Mouse (Mus musculus) frontal cortex, postnatal 14 days (tissue): ENCODE results near the gene Tlr9.

ENCODE experiments used
- DNase-seq, 2 experiments: peaks; one replicate each; pipeline ENCODE4 v3.0.0; 2022; ENCODE audit warnings: low spot score in 2 of 2

The Tlr9 gene

DNA sequence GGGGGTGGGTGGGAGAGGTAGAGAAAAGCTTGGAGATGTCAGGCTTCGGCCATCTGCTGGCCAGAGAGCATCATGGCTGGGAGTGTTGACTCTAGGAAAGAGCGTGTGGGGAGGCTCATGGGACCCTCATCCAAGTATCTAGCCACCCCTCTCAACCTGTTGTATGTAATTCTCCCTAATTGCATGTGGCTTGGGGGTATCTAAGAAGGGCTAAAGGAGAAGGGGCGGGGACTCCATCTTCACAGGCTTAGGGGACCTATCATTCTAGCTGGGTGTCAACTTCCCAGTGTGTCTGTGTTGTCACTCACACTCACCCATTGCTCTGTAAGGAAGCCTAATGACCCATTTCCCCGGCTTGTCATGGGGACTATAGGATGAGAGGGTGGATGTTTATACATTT lies 9.4 kb downstream of the Tlr9 start:
- no peak for DNase-seq

DNA sequence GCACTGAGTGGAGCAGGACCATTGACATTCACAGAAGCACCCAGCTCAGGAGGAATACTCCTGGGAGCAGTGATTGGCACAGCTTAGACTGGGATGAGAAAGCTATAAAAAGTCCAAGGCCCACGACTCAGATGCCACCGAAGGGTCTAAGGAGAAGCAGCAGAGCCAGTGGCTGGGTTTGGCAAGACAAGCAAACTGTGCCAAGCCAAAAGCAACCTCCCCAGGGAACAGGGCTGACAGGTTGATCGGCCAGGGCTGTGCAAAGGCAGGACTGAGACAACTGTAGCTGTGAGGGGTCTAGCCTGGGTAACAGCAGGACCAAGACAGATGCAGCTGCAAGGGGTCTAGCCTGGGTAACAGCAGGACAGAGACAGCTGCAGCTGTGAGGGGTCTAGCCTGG lies 10.6 kb downstream of the Tlr9 start:
- no peak for DNase-seq

- no peak for DNase-seq
These were observed 11.6 kb downstream of the Tlr9 start for GRCm38 (mm10) chr9:106233953-106234352.

GRCm38 (mm10) chr9:106235194-106235830 lies 12.9 kb downstream of the Tlr9 start:
- DNase-seq = no peak

DNA sequence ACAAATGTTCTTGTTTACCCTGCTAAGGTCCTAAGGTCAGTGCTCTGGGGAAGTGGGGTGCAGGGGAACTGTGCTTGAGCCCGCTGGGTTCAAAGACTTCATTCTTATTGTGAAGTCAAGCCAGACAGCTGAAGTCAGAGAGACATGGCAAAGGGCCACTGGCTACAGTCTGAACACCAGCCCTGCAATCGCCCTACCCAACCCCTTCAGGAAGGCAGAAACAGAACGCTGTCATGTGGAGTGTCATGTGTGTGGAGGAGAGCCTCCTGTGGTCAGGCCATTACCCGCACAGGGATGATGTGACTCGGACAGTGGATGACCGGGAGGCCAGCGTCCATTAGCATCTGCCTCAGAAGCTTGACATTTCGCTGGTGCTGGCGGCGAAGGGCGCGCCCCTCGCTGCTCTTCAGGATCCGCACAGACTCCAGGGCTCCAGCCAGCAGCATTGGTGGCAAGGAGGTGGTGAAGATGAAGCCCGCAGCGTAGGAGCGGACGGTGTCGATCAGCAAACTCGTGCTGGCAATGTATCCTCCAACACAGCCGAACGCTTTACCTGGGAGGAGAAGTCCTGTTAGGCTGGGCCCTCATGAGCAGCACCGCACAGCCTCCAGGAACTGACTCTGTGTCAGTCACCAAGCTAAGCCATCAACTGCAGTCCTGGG lies 13.9 kb downstream of the Tlr9 start:
- DNase-seq = no peak

DNA sequence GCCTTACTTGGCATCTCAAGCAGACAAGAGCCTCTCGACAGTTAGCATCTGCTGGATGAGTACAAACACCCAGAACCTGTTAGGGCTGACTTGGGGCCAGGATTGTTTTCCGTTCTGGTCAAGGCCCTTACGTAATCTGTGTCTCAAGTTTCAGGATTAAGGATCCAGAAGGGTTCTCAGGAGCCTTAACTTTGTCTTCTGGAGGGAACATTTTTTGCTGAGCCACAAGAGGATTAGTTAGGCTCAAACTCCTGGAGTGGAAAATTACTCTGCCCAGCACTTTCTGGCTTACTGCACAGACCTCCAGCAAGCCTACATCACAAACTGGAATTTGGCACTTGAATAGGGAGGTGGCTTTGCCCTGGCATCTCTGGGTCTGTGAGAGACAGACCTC lies 14.4 kb downstream of the Tlr9 start:
- no peak for DNase-seq

GRCm38 (mm10) chr9:106237401-106237800 lies 15.0 kb downstream of the Tlr9 start:
- no peak for DNase-seq

DNA sequence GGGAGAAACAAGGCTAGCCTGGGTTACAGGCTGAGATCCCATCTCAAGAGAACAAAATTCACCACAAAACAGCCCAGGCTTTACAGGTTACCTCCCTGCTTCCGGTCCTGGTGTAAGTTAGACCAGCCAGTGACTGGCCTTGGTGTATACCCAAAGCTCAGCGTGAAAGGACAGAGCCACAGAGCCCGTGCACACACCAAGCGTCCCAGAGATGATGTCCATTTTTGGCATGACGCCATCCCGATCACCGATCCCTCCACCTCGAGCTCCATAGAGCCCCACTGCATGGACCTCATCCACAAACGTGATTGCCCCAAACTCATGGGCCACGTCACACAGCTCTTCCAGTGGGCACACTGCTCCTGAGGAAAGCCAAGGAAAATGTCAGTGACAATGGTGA lies 15.5 kb downstream of the Tlr9 start:
- no peak for DNase-seq

GRCm38 (mm10) chr9:106241541-106242164 lies 19.3 kb downstream of the Tlr9 start:
- no peak for DNase-seq

DNA sequence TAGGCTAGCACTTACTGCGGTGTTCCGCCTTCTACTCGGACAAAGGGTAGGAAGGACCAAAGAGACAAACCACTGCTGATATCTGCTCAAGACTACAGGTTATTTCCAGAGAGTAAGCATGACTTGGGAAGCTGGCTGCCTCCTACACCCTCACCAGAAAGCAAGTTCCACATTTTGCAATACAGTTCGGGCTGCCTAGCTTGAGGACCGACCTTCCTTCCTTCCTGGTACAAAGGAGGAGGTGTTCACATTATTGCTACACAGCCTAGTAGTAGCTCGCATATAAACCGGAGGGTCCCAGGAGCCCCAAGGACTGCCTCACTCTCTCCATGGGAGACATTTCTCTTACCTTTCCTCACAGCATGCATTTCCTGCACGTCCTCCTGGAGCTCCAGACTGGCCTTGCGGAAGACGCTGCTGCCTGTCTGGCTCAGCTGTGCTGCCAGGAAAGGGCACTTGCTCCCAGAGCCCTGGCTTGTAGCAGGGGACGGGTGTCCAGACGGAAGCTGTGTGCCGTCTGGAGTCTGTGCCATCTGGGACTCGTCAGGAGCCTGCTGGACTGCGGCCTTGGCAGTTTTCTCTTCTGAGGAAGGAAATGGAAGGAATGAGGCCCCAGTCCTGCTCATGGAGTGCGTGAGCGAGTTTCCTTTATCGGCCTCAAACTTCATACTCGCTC lies 20.6 kb downstream of the Tlr9 start:
- no peak for DNase-seq

DNA sequence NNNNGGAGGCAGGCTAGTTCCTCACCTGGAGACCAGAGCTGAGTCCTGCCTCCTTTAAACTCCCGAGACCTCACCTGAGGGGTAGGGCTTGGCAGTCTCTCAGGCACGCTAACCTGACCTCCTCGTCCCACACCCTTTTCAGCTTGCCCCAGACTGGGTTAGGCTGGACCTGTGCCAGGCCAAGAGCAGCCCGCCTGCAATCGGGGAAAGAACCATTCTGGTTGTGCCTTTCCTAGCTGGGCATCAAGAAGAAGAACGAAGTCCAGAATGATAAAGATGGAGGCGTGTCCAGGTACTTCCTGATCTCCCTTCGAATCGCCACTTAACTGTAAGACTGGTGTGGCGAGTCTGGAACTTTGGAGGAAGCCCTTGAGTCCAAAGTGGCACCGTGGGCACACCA lies 27.2 kb downstream of the Tlr9 start:
- DNase-seq = no peak

DNA sequence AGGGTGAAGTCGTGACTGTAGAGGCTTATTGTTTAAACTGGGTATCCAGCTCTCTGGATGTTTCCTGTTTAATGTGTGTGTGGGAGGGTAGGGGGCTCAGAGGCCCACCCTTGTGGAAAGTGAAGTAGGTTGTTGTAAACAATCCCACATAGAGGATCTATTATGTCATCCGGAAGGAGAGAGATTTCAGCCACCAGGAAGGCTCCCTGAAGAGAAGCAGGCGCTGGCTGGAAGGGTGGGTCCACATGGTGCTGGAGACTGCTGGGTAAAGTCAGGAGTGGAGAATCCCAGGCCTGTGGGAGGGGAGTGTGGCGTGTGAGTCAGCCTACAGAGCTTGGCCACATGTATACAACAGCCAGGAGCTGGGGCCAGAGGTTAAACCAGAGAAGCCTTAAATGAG lies 27.8 kb downstream of the Tlr9 start:
- no peak for DNase-seq

GRCm38 (mm10) chr9:106251066-106251465 lies 28.7 kb downstream of the Tlr9 start:
- no peak for DNase-seq

GRCm38 (mm10) chr9:106254001-106254400 lies 31.6 kb downstream of the Tlr9 start:
- no peak for DNase-seq

DNA sequence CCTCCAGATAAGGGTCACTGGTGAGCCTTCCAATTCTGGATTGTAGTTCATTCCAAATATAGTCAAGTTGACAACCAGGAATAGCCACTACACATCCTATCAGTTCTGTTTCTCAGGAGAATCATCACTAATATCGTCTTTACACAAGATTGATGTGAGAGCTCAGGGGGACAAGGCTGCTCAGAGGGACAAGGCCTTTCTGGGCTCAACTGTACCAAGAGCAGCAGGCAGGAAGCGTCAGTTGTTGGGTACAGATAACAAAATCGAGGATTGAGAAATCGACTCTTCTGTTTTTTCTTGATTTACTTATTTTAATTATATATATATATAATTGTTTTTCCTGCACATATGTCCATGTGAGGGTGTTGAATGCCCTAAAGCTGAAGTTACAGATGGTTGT lies 36.0 kb downstream of the Tlr9 start:
- no peak for DNase-seq

DNA sequence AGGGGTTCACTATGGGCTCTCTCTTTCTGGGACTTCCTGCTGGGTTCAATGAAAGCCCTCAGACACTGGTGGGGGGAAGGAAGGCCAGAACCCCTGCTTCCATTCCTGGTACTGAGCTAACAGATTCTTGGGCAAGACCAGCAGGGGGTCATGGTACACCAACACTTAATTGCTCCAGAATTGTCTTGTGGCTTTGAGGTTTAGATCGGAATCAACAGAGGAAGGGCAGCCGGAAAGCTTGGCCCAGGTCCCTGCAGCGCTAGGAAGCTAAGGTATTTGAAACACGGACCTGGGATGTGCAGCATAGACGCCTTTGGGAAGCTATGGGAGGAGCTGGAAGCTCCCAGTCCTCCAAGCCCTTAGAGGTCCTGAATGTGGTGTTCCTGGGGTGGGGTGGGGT lies 36.6 kb downstream of the Tlr9 start:
- DNase-seq = no peak

DNA sequence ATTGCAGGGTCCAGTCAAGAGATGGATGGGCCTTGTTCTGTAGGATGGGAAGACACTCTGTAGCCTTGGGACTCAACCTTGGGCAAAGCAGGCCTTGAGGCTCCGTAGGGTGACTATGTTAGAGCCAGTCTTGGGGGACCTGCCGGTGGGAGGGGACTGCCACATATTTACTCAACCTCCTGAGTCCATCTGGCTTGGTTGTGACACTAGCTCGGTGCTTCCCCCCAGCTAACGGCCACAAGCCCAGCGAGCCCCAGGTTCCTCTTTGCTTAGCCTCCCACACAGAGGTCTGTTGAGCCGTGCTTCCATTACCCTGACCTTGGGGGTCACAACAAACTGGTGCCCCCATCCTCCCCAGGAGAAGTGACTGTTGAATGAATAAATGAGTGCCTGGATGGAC lies 38.7 kb downstream of the Tlr9 start:
- DNase-seq = no peak

DNA sequence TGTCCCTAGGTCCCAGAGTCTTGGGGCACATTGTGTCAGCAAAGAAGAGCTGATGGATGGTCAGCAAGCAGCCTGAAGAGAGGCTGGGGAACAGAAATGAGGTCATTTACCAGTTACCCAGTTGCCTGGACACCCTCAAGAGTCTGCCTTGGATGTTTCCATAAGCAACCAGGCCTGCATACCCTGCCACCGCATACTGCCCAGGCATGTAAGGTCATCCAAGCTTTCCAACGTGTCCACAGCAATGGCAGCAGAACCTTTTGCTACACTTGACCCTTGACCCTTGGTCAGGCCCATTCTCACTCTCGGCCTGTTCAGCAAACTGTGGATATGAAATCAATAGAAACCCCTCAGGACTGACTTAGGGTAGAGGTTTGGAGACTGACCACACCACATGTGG lies 39.1 kb downstream of the Tlr9 start:
- DNase-seq = no peak

GRCm38 (mm10) chr9:106262075-106262474 lies 39.7 kb downstream of the Tlr9 start:
- no peak for DNase-seq

DNA sequence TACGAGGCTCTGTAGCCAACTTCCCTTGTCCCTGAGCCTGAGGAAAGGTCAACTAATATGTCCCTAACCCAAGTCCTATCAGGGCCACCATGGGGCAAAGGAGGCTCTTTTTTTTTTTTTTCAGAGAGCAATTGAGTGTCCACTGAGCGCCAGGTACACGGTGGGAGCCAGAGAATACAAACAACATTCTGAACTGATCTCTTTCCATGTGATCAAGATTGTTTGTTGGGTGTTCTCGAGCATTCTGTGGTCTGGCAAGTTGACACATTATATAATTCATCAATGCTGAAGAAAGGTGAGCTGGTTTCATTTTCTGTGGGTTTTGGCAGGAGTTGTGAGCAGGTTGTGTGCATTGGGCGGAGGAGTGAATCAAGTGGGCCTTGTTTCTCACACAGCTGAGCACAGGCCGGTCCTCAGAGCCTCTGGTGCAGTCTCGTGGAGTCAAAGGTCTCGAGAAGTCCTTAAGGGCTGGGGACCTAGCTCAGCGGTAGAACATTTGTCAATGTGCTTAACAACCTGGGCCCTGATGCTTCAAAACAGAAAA lies 41.1 kb downstream of the Tlr9 start:
- no peak for DNase-seq

- no peak for DNase-seq
These were observed 43.1 kb downstream of the Tlr9 start for GRCm38 (mm10) chr9:106265358-106266075.
